Mouse (Mus musculus) small intestine, adult 2 months (tissue): Measurements from ENCODE around the gene Srl.

ENCODE experiments used
- CTCF ChIP-seq: fragments of 200-500 bp; IDR thresholded peaks from 2 replicates; pipeline ENCODE4 v1.5.1; 2012; ENCODE audit warnings: low read depth, mild to moderate bottlenecking, control low read depth, inconsistent platforms, low read length, moderate library complexity, mixed read lengths; ENCODE audit not compliant: insufficient replicate concordance, insufficient read length; ENCODE audit errors: extremely low read depth
- POLR2A ChIP-seq: fragments of 200-500 bp; IDR thresholded peaks from 2 replicates; pipeline ENCODE4 v1.6.1; 2012; ENCODE audit warnings: low read depth, mild to moderate bottlenecking, control low read depth, inconsistent platforms, low read length, moderate library complexity

- TF ChIP-seq POLR2A (no peak), CTCF (no peak)
These were observed 93.4 kb downstream of the Srl start for GRCm38 (mm10) chr16:4448235-4448634.
